Mouse (Mus musculus) lung, postnatal 14 days (tissue): ENCODE measurements around the gene Lamb2.

Experiments used
- DNase-seq: peaks from one replicate; pipeline ENCODE4 v3.0.0; 2021

The Lamb2 gene

GRCm38 (mm10) chr9:108461675-108462074, 17.9 kb upstream of the Lamb2 start:
- no peak for DNase-seq

- DNase-seq, result peak; percentile 48
These were observed 17.3 kb upstream of the Lamb2 start for GRCm38 (mm10) chr9:108462192-108462591.

GRCm38 (mm10) chr9:108463713-108464112, 15.8 kb upstream of the Lamb2 start:
- no peak for DNase-seq

GRCm38 (mm10) chr9:108466219-108466618, 13.3 kb upstream of the Lamb2 start:
- DNase-seq, result no peak

- no peak for DNase-seq
These were observed 10.1 kb upstream of the Lamb2 start for GRCm38 (mm10) chr9:108469430-108469829.

- DNase-seq, result no peak
These were observed 9.7 kb upstream of the Lamb2 start for GRCm38 (mm10) chr9:108469845-108470244.

GRCm38 (mm10) chr9:108474528-108474927, 5.0 kb upstream of the Lamb2 start:
- no peak for DNase-seq

GRCm38 (mm10) chr9:108478638-108479156, 839 bp upstream of the Lamb2 start:
- peak; percentile 85 for DNase-seq

- DNase-seq, result no peak
These were observed 295 bp upstream of the Lamb2 start for GRCm38 (mm10) chr9:108479241-108479640.

- DNase-seq, result no peak
These were observed 1.4 kb downstream of the Lamb2 start for GRCm38 (mm10) chr9:108480813-108481519.

- DNase-seq, result no peak
These were observed 2.1 kb downstream of the Lamb2 start for GRCm38 (mm10) chr9:108481520-108482210.

- DNase-seq, result no peak
These were observed 3.7 kb downstream of the Lamb2 start for GRCm38 (mm10) chr9:108483051-108483790.

- no peak for DNase-seq
These were observed 4.5 kb downstream of the Lamb2 start for GRCm38 (mm10) chr9:108484021-108484420.

- no peak for DNase-seq
These were observed 5.9 kb downstream of the Lamb2 start for GRCm38 (mm10) chr9:108485301-108485875.

GRCm38 (mm10) chr9:108486973-108487530, 7.5 kb downstream of the Lamb2 start:
- DNase-seq, result no peak

GRCm38 (mm10) chr9:108488403-108488802, 8.9 kb downstream of the Lamb2 start:
- DNase-seq, result no peak

- DNase-seq, result no peak
These were observed 9.7 kb downstream of the Lamb2 start for GRCm38 (mm10) chr9:108489215-108489614.

GRCm38 (mm10) chr9:108489702-108490558, 10.4 kb downstream of the Lamb2 start:
- no peak for DNase-seq

GRCm38 (mm10) chr9:108490559-108491285, 11.2 kb downstream of the Lamb2 start, which contains the start of gene Usp19:
TSS of gene Usp19 (plus strand) at chr9:108490602.
- peak; percentile 97 for DNase-seq

GRCm38 (mm10) chr9:108491286-108491580, 11.7 kb downstream of the Lamb2 start:
- DNase-seq, result no peak
